Mouse (Mus musculus) mesoderm, embryonic 11.5 days (tissue): ENCODE measurements around the gene Gm4513.
"Not testable (repeated sequence)": the region's sequence is repeated elsewhere in the genome, so short reads cannot be mapped to it uniquely, and the experiment has no call there.

ENCODE experiments used
- DNase-seq: peaks from one replicate; pipeline ENCODE4 v3.0.0-alpha.2; 2012; ENCODE audit warnings: low read depth, low spot score

Gm4513 gene

DNA sequence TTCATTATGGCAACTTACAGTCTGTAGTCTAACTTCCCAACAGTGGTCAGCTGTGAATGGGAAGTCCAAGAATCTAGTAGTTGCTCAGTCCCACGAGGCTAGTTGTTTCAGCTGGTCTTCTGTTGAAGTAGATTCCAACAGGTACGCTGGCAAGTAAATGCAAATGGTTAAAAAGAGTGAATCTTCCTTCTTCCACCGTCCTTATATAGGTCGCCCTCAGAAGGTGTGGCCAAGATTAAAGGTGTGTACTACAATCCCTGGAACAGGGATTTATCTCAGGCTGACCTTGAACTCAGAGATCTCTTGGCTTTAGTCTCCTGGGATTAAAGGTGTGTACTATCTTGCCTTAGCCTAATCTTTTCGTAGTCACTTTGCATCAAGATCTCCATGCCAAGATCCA lies at the start of gene Gm4513:
Gene Gm4513 (minus strand): TSS at position 101 of the 400 bp plus-strand sequence.
- not testable (repeated sequence) for DNase-seq

- not testable (repeated sequence) for DNase-seq
These were observed 22.7 kb downstream of the Gm4513 start, which contains the start of gene Gm4141 for GRCm38 (mm10) chr7:20576141-20576540. Gene Gm4141 (minus strand): TSS chr7:20576241.

DNA sequence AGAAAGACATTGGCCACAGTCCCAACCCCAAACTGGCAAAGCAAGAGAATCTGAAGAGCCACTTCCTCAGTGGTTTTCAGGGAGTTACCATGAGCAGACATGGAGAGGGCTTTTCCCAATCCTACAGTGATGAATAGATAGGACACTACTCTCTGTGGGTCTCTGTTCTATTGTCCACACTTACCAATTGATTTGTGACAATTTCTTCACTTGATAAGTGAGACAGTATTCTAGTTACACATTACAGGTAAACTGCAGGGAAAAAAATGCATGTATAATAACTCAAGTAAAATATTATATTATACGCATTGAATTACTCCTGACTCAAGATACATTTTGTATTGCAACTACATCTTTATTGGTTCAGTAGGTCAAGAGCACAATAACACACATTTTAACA lies 53.2 kb downstream of the Gm4513 start, which contains the start of gene Gm5726:
Gene Gm5726 (minus strand): TSS at position 101 of the 400 bp plus-strand sequence.
- DNase-seq: not testable (repeated sequence)
